Mouse (Mus musculus): Measurements from ENCODE around the gene Gpatch2.
A peak's percentile ranks its signal among the peaks of the same experiment; 100 is the strongest.

Gene Gpatch2

DNA sequence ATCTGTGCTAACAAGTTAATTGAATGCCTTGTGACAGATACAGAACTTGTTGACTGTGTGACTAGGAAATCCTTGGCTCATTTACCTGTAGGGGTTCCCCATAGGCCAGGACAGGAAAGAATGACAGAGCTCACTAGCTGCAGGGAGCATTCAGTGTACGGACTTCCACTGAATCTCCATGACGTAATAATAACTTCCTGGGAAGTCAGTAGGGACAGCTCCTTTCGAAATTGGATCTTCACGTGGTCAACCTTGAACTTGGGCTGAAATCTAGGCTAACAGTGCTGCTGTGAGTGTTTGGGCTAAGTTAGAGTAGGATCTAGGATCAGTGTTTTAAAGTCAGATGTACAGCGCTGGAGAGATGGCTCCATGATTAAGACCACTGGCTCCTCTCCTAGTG lies 29.4 kb downstream of the Gpatch2 start:
- no peak for DNase-seq (ENCODE audit: inconsistent ontology term)

DNA sequence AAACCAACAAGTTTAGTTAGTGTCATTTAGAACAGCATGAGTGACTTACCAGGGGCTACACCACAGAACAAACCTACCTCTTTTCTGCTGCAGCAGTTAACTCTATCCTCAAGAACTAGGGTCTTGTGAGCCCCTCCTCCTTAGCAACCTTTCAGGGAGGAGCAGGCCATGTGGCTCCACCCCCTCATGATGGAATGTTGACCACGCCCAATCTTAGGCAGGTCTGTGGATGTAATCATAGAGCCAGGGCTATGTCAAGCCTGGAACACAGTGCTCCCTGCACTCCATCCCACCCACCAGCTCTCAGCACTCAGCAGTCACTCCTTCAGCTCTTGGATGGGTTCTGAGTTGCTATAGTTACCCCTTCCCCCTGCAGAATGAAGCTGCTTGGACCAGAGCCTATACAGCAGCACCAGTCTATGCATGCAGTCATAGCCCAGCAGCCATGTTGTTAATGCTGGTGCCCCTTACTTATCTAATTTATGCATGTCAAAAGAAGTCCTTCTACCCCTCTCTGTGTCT lies 35.5 kb downstream of the Gpatch2 start:
- DNase-seq (ENCODE audit: inconsistent ontology term), result no peak

DNA sequence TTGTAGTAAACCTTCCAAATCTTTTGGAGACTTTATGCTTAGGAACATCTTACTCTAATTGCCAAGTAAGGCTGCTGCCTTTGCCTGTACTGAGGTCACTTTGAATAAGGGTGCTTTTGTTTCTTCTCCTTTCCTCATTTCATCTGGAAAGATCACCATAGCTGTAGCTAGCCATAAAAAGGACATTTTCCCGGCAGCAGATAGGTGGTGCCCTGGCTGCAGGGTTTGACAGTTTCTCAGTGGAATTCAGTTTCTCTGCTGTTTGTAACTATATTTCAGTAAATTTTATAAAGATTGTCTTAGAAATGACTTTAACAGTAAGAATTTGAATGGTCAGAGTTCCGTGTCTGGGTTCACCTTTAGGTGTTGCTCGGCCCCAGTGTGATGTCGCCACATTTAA lies 43.4 kb downstream of the Gpatch2 start:
- no peak for DNase-seq (ENCODE audit: inconsistent ontology term)

DNA sequence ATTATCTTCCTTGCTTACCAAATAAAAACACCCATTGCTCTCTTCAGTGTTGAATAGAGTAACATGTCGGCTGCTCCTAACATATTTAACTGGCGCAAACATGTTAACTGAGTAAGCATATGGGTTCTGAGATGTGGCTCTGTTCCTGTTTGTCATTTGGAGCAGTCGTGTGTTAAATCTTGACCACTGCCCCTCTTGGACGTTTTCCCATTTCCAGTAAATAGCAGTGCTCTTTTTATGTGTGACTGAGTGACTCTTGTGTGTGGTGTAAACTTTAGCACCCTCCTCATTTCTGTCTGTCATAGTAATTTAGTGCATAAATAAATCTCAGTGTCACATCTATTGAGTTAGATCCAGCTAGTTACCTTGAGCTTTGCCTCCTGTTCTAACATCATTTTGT lies 52.3 kb downstream of the Gpatch2 start:
- DNase-seq (ENCODE audit: inconsistent ontology term), result no peak

DNA sequence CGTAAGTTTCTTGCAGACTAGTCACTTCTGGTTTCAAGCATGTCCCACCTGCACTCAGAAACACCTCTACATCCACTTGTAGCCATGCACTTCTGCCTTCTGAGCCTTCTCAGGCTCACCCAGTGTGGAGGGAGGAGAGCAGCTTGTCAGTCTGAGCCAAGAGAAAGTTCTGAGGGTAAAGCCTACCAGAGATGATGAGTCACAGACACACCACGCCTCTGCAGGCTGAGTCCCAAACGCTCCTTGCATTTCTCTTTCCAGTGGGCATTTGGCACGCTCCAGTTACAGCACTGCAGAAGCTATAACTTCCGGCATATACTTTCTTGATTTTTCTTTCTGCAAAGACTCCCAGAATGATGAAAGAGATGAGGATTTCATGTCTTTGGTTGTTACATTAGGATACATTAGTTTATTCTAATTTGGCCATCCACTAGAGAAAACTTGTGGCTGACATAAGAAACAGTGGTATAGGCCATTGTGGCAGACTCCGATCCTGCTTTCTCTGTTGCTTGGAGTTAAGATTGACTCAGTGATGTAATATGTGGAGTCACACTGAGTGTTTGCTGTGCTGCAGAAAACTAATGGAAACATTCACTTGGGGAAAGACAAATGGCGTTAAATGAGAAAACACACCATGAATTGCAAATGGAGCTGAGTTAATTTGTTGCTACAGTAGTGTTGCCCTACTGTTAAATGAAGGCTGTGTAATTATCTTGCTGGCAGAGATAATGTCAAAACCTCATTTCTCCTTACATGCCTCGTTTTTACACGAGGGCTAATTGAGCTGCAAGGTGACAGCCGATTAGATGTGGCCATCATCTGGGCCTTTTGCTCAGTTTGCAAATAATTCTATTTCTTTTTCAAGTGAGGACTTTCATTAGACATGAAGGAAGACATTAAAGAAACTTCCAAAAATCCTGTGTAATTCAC lies 55.3 kb downstream of the Gpatch2 start:
- peak; percentile 88 for DNase-seq (ENCODE audit: inconsistent ontology term)

DNA sequence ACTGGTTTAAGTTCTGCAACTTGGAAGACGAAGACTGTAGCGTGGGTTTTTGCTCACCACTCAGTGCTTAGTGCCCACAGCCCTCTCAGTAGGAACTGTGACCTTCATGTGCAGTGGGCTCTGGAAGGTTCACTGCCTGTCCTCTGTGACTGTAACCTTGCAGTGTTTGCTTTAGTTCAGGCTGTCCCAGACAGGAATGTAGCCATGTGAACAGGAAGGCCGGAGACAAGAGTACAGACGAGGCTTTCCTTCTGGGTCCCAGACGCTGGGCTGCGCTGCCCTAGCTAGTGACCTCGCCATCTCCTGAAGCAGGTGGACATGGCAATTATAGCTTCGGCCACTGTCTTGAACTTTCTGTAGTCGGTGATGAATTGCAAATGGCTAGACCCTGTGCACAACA lies 62.0 kb downstream of the Gpatch2 start:
- DNase-seq (ENCODE audit: inconsistent ontology term), result no peak

DNA sequence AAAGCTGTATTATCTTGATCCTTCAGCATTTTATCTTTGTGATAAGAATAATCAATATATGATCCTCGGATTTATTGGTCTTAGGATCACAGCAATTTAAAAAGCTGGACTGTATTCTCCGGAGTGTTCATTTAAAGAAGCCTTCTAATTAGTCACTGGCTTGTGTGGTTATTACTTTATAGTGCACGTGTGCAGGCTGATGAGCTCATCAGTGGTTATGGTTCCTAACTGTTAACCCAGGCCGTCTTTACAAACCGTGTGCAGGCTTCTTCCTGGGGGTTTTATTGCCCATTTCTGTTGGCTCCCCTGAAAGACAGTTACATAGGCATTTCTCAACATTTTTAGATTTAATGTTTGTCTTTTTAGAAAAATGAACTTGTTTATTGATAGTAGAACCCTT lies 63.2 kb downstream of the Gpatch2 start:
- DNase-seq (ENCODE audit: inconsistent ontology term), result peak; percentile 47

DNA sequence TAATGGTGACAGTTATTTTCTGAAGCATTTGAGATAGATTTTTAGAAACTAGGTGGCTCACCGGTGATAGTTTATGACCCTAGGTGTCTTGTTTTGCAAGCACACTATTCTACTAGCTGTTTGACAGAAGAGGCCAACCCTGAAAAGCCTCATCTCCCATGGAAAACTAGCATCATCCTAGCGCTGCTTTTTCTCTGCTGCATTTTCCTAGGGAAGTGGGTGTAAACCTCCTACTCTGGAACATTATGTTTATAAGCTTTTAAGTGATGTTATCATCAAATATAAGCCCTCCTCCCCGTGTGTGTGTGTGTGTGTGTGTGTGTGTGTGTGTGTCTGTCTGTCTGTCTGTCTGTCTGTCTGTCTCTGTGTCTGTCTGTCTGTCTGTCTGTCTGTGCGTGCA lies 64.5 kb downstream of the Gpatch2 start:
- no peak for DNase-seq (ENCODE audit: inconsistent ontology term)

DNA sequence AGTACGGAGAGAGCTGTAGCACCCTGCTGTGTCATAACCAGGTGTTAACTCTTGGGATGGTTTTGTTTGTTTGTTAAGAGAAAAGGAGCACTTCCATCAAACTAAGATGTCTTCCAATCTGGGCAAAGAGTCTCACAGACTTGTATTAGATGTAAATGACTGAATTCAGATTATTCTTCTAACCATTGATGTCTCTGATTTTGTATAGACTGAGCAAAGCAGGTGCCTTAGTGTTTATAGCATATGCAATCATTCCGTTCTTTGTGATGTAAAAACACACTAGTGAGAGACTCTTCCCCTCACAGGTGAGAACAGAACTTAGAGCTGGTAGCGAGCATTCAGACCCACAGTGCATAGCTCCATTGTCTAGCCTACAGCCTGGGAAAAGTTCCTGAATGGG lies 67.0 kb downstream of the Gpatch2 start:
- DNase-seq (ENCODE audit: inconsistent ontology term), result no peak

DNA sequence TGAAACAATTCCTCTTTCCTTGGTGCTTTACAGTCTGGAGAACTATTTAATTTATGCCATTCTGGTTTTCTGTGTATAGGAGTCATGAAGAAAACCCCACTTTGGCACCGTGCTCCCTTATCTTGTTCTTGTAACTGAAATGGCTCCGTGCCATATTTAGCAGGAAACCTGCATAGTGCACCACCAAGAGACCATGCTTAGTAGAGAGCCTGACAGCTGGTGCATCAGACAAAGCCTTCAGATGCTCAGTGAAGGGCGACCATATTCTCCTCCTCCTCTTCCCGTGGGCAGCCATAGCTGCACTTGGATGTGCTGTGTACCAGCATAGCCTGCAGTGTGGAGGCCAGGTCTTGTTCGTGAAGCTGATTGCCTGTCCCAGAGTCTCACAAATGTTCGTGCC lies 67.5 kb downstream of the Gpatch2 start:
- no peak for DNase-seq (ENCODE audit: inconsistent ontology term)

DNA sequence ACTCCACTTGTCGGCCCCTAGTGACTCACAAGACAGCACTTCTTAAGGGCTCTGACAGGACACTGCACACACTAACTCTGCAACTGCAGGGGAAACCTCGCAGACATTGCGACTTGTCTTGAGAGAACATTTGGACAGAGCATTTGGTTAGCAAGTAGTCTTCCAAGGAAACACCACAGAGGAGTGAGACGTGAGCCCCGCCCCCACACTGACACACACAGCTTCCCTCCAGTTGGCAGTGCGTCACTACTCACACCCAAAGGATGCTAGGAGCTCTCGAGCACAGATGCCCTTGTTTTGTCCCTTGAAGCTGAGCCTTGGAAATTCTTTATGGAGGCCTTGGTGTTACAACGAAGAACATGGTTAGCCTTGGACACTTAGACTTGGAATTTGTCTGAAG lies 70.4 kb downstream of the Gpatch2 start:
- DNase-seq (ENCODE audit: inconsistent ontology term), result no peak

DNA sequence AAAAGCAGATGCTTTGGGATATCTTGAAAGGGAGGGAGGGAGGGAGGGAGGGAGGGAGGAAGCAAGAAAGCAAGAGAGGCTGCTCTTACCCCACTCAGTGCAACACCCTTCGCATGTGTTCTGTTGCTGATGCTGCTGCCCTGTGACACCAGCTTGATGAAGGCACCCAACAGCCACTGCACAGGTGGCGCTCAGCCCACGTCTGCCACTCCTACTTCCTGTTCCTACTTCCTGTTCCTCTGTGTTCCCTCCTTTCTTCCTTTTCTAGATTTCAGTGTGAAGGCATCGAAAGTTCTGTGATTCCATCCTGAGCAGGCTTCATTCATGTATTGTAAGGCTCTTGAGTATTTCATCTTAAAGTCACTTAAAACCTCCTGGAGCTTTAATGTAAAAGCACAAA lies 71.1 kb downstream of the Gpatch2 start:
- DNase-seq (ENCODE audit: inconsistent ontology term), result no peak

DNA sequence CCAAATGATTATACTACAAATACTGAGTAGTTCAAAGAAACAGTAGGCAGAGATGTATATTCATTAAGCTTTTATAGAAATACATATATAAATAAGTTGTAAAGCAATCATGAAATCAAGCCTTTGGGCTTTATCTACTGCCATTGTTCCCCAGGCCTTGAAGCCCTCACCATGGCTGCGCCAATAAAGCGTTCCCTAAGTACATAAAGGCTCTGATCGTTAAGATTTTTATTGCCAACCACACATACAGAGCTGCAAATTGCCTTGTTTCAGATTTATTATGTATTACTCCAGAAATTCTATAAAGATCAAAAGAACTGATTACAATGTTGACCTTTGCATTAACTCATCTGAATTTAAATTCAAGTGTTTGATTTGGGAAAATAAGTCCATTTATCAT lies 71.6 kb downstream of the Gpatch2 start:
- DNase-seq (ENCODE audit: inconsistent ontology term), result no peak

DNA sequence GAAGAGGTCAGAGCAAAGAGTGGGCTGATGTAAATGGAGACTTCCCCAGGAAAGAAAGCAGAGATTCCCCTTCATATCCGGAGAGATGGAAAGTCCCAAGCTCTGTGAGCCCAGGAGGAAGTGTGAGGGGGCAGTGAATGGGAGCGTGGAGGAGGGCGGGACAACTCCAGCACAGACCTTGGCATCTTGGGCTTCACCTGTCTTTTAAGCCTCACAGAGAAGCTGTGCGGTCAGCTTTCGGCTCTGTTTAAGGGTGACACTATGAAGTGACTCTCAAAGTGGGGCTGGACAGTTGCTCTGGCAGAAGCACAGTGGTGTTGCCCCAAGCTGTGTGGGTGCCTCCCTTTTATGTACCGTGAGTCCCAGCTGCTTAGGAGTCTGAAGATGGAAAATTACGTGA lies 74.9 kb downstream of the Gpatch2 start:
- DNase-seq (ENCODE audit: inconsistent ontology term), result no peak

DNA sequence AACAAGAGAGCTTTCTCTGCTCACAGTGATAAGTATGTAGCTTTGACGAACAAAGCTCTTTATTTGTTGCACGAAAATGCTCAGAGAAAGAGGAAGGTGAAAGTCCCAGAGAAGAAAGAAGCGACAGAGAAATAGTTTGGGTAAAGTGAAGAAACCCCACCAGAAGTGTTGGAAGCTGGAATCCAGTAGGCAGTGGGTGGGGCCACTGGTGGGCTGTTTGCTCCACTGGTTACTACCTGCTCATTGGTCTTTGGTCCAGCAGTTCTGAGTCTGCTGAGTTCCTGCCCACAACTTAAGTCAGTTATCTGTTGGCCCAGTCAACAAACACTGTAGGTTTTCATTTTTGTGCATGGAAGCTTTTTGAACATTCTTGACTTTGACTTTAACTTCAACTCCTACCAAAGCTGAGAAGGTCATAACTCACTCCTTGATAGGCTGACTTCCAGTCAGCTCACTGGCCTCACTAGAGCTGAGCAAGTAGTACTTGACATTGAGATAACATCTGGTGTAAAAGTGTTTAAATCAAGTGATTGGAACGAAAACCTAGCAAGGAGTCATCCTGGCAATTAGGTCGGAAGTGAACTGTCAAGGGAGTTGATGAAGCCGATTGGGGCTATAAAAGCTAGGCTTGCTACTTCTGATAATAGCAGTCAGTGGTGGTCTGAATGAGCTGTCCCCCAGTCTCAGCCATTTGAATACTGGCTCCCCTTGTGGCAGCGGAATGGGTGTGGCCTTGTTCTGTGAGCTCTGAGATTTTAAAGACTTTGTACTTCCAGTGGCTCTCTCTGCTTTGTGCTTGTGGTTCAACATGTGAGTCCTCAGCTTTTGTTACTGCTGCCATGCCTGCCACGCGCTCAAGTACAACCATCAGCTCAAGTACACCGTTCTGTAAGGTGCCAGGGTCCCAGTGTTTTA lies 76.4 kb downstream of the Gpatch2 start:
- DNase-seq (ENCODE audit: inconsistent ontology term), result no peak

DNA sequence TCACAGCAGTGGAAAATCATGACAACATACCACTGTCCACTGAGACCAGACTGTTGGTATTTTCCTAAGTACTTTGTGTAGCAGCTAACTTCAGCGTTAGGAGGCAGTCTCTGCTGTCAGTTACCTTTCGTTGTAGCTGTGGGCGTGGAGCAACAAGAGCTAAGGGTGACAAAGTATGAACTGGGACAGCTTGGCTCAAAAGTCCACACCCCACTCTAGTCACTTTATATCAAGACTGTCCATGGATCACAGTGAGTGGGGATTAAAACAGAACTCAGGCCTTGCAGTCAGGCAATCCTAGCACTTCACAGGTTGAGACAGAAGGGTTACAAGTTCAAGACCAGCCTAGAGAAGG lies 77.1 kb downstream of the Gpatch2 start:
- DNase-seq (ENCODE audit: inconsistent ontology term), result no peak

DNA sequence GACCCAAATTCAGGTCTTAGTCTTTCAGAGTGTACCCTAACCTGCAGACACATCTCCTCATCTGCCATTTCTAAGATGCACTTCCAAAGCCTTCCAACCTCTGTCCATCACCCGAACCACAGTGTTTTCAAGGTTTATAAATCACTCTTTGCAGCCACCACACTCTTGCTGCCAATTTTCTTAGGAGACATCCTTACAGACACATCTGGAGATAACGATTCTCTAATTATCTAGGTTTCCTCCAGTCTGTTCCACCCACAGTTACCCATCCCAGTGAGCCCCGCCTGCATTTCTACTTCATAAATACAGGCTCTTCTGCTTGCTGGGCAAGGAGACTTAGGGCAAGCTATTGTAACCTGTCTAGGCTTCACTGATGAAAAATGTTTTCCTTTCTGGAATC lies 77.9 kb downstream of the Gpatch2 start:
- no peak for DNase-seq (ENCODE audit: inconsistent ontology term)

DNA sequence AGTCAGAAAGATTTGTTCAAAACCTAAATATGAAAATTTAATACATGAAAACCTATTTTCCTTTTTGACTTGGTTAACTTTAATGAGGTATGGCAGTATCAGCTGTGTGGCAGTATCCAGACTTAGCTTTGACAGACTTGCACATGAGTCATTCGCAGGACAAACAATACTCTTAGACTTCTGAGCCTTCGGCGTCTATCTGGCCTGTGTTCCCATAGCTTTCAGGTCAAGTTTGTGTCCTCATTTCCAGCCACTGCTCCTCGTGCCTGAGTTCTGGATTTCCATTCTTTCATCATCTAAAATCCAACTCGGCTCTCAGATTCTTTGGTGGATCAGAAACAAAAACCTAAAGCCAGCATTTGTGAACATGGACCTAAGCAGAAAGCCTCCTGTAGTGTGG lies 79.2 kb downstream of the Gpatch2 start:
- peak; percentile 85 for DNase-seq (ENCODE audit: inconsistent ontology term)

DNA sequence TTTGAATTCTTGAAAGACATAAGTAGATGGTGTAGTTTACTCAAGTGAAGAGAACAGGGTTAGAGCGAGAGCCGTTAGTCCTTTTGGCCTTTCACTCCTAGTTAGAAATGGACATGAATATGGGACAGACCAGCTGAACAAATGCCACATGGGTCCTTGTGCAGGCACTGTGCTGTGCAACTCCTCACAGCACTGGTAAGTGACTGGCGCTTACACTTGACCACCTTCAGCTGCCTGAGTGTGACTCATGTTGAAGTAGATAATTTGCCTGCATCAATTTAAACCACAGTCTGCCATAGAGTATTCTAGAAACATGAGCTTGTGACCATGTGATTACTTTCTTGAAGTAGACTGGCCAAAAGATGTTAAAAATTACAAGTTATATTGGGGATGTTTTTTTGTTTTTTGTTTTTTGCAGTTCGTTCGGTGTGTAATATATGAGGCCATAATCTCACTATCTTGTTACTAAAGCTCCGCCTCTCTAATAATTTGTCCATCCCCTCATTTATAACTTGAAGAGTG lies 79.8 kb downstream of the Gpatch2 start:
- peak; percentile 39 for DNase-seq (ENCODE audit: inconsistent ontology term)

DNA sequence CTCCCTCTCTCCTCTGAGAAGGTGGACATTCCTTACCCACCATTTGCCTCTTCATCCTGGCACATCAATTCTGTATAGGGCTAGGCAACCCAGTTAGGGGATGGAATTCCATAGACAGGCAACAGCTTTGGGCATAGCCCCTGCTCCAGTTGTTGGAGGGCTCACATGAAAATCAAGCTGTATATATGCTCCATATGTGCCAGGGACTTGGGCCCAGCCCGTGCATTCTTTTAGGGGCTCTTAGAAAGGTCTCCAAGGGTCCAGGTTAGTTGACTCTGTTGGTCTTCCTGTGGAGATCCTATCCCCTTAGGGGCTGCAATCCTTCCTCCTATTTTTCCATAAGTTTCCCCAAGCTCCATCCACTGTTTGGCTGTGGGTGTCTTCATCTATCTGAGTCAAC lies 80.4 kb downstream of the Gpatch2 start:
- no peak for DNase-seq (ENCODE audit: inconsistent ontology term)

DNA sequence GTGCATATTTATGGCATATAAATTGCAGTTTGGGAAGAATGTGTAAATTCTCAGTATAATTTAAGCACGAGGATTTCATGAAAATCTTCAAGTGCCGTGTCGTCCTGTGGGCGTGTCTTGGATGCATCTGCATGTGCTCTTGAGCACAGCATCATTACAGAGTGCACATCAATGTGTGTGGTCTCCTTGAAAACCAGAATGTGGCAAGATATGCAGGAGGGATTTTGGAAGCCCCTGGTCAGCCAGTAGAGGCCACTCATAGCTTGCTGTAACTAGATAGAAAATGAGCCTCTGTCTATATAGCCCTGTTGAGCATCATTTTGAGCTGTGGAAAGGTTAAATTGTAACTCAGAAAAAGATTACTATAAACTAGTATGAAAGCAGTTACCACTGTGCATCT lies 83.9 kb downstream of the Gpatch2 start:
- no peak for DNase-seq (ENCODE audit: inconsistent ontology term)

DNA sequence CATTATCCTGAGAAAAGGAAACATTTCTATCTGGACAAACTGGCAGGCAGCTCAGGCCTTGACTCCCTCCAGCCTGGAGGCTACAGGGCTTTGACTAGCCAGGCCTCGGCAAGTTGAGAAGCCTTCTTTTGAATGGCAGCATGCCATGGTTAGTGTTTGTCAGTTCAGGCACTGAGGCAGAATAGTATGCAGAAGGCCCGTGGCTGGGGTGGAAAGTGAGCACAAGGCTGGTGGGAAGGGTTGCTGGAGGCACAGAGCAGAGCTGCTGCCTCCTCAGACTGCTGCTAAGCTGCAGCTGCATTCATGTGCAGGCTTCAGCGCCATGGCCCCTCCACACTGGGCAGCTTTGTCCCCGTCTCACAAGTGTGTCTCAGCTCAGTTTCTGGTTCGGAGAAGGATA lies 85.3 kb downstream of the Gpatch2 start:
- DNase-seq (ENCODE audit: inconsistent ontology term), result peak; percentile 87

Data from Muller cell, postnatal 12 days (primary cell).